Mouse (Mus musculus): ENCODE measurements at regions not wholly inside any gene's neighbourhood (a gene's known extent, or its start where the extent isn't known, plus 50 kb on each side); places are given as distances from the start of the nearest gene placed in this dataset.

- TF ChIP-seq POLR2A (IDR thresholded peaks at IDR 0.05; ENCODE audit: borderline replicate concordance, low read depth, low read length) (no peak), CTCF (IDR thresholded peaks at IDR 0.05; ENCODE audit: low read depth, low read length) (no peak)
These were observed 239.1 kb upstream of the Ccdc122 start for GRCm38 (mm10) chr14:76797518-76797917.

All from bone marrow macrophage, adult 2 months (primary cell).